Mouse (Mus musculus): ENCODE data around the gene Amy2a3. TPM values are rescaled to one million over a fixed set of nuclear protein-coding genes. Genes with fewer than 3 reads are reported as not detected.
"Not testable (repeated sequence)": the region's sequence is repeated elsewhere in the genome, so short reads cannot be mapped to it uniquely, and the experiment has no call there.

Gene Amy2a3
- not detected for total RNA-seq (2021)
- long read RNA-seq, experiment 1: 0 reads
- long read RNA-seq, experiment 2: 0 reads

DNA sequence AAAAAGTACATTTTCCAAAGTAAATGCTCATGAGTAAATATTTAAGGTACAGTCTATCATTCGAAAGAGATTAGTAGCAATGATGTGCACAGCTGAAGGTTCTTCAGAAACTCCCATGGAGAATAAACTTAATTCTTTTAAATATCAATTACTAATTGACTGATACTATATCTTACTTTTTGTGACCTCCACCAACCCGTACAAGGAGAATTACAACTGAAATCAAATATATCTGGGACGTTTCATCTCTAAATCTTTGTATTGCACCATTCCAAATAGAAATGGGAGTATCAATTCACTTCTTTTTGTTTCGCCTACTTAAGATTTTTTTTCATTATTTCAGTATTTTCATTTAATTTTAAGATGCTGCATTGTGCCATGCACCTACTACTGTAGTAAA lies at the start of gene Amy2a3:
TSS of gene Amy2a3 (minus strand) at position 101 of the 400 bp plus-strand sequence.
- DNase-seq (ENCODE audit: low spot score in 2 of 2); intact Hi-C loops (cut with DNase I): not testable (repeated sequence)

DNA sequence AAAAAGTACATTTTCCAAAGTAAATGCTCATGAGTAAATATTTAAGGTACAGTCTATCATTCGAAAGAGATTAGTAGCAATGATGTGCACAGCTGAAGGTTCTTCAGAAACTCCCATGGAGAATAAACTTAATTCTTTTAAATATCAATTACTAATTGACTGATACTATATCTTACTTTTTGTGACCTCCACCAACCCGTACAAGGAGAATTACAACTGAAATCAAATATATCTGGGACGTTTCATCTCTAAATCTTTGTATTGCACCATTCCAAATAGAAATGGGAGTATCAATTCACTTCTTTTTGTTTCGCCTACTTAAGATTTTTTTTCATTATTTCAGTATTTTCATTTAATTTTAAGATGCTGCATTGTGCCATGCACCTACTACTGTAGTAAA lies 32.7 kb upstream of the Amy2a3 start, which contains the start of gene Amy2a2:
TSS of gene Amy2a2 (minus strand) at position 101 of the 400 bp plus-strand sequence.
- DNase-seq (ENCODE audit: low spot score in 2 of 2); intact Hi-C loops (cut with DNase I): not testable (repeated sequence)

DNA sequence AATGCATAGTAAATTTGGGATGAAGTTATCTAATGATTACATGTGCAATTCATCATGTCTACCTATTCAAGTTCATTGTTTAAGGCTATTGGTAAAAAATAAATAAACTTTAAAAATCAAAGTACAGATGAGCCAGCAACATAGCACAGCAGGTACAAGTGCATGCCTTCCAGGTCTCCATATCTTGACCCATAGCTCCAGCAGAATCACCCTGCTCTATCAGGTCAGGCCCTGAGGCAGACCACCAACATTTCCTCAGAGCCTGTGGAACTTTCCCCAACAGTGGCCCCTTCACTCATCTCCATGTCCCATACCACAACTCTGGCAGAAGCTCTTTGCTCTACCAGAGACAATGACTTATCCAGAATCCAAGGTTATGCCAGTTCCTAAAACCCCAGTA lies 21.6 kb upstream of the Amy2a3 start:
- DNase-seq (ENCODE audit: low spot score in 2 of 2); intact Hi-C loops (cut with DNase I): not testable (repeated sequence)

DNA sequence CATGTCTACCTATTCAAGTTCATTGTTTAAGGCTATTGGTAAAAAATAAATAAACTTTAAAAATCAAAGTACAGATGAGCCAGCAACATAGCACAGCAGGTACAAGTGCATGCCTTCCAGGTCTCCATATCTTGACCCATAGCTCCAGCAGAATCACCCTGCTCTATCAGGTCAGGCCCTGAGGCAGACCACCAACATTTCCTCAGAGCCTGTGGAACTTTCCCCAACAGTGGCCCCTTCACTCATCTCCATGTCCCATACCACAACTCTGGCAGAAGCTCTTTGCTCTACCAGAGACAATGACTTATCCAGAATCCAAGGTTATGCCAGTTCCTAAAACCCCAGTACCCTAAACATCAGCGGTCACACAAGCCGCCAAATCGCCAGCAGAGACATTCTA lies 10.9 kb downstream of the Amy2a3 start:
- intact Hi-C loops (cut with DNase I); DNase-seq (ENCODE audit: low spot score in 2 of 2): not testable (repeated sequence)

DNA sequence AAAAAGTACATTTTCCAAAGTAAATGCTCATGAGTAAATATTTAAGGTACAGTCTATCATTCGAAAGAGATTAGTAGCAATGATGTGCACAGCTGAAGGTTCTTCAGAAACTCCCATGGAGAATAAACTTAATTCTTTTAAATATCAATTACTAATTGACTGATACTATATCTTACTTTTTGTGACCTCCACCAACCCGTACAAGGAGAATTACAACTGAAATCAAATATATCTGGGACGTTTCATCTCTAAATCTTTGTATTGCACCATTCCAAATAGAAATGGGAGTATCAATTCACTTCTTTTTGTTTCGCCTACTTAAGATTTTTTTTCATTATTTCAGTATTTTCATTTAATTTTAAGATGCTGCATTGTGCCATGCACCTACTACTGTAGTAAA lies 32.5 kb downstream of the Amy2a3 start, which contains the start of gene Amy2a4:
TSS of gene Amy2a4 (minus strand) at position 101 of the 400 bp plus-strand sequence.
- DNase-seq (ENCODE audit: low spot score in 2 of 2); intact Hi-C loops (cut with DNase I): not testable (repeated sequence)

DNA sequence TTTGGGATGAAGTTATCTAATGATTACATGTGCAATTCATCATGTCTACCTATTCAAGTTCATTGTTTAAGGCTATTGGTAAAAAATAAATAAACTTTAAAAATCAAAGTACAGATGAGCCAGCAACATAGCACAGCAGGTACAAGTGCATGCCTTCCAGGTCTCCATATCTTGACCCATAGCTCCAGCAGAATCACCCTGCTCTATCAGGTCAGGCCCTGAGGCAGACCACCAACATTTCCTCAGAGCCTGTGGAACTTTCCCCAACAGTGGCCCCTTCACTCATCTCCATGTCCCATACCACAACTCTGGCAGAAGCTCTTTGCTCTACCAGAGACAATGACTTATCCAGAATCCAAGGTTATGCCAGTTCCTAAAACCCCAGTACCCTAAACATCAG lies 43.6 kb downstream of the Amy2a3 start:
- intact Hi-C loops (cut with DNase I): not testable (repeated sequence)

DNA sequence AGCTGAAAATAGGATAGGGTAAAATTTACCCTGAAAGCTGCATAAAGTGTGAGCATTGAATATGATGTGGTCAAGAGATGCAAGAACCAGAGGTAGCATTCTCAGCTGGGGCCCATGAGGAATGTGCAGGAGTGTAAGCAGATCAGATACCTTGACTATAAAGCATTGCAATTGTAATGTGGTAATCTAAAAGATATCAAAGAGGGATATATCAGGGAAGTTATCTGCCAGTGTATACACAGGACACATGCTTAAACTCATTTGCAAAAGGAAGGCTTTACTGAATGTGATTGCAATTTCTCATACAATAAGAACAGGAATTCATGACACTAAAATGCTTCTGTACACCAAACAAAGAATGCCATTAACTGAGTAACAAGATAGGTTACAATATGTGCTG lies 44.3 kb downstream of the Amy2a3 start:
- intact Hi-C loops (cut with DNase I); DNase-seq (ENCODE audit: low spot score in 2 of 2): not testable (repeated sequence)

More for the DNA sequence above, 43.6 kb downstream of the Amy2a3 start:
- DNase-seq (ENCODE audit: low spot score in 2 of 2): not testable (repeated sequence)

Other genes with a start within 250 kb of the Amy2a3 start
- gene Amy2a5, start 65.2 kb downstream of the Amy2a3 start, total RNA-seq (2021): not detected
- gene Amy2a4, start 32.6 kb downstream of the Amy2a3 start, total RNA-seq (2021): not detected
- not detected for gene Amy2a2, start 32.6 kb upstream of the Amy2a3 start, total RNA-seq (2021)
- not detected for gene Amy2a1, start 208.4 kb upstream of the Amy2a3 start, total RNA-seq (2021)

All from left cerebral cortex, postnatal 14 days (tissue).